ENCODE assay signal across 8 mouse cellular contexts in the genomic region with DNA sequence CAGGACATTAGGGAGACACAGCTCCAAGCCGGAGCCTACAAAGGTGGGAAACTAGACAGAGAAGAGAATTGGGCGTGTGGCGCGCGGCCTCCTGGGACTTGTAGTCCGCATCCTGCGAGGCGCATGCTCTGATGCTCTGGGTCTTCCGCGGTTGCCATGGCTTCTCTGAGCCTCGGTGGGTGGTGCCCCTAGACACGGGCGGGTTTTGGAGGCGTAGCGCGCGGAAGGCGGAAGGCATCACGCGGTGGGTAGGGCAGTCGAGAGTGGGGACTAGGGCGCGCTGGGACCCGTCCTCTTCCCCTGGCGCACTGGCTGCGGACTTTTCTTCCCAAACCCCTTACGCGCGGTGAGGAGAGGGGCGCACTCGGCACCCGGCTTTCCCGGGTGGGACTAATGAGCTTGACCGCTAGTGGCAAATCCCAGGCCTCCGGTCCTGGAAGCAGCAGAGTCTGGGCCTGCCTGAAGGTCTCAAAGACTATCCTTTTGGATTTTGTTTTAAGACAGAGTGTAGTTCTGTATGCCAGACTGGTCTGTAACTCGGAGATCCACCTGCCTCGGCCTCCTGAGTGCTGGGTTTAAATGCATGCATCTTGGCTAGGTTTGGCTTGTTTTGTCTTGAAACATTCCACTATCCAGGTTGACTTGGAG. TPM values are rescaled to one million over a fixed set of nuclear protein-coding genes. Genes with fewer than 3 reads are reported as not detected.
A peak's percentile ranks its signal among the peaks of the same experiment; 100 is the strongest.
DNase-seq lines count a peak whose midpoint lies in the region; ATAC-seq lines count a peak whose summit lies in the region.

A gene (plus strand): TSS at position 160 of the 648 bp plus-strand sequence.

- peaks cover 23% of the 10 kb centered on the region for H3K4me1 ChIP-seq in hindbrain, embryonic 13.5 days (replicated peaks)

- 4% methylated on average over 37 of the region's 37 CpGs for WGBS in hindbrain, embryonic 13.5 days

- DNase-seq in NIH3T3 (ENCODE audit: low read depth) = peak; percentile 99
- peak; percentile 95 to 98 for DNase-seq in cerebellum, postnatal 10 days
- peak; percentile 94 for DNase-seq in frontal cortex, postnatal 14 days (ENCODE audit: low spot score in 2 of 2)
- DNase-seq in layer of hippocampus, postnatal 25 days (ENCODE audit: extremely low spot score in 1 of 2, low spot score in 1 of 2) = peak; percentile 79 to 86
- peak; percentile 98 for DNase-seq in lung, postnatal 25 days (ENCODE audit: low spot score)
- peak; percentile 96 for DNase-seq in retina, embryonic 14.5 days (ENCODE audit: low spot score)
- DNase-seq in thymus, postnatal 4 days = peak; percentile 95

- H3K27ac ChIP-seq in hindbrain, embryonic 13.5 days = peak within 1 kb of the TSS; percentile 88

- peak within 1 kb of the TSS; percentile 79 for H3K9ac ChIP-seq in hindbrain, embryonic 13.5 days

- peak; percentile 98 for ATAC-seq in hindbrain, embryonic 13.5 days (ENCODE audit: low FRiP score)

- H3K9me3 ChIP-seq in hindbrain, embryonic 13.5 days = no peaks in the 10 kb centered on the region

- H3K27me3 ChIP-seq in hindbrain, embryonic 13.5 days = no peaks in the 10 kb centered on the region

- peak within 1 kb of the TSS; percentile 62 for H3K4me2 ChIP-seq in hindbrain, embryonic 13.5 days

- peaks cover 7% of the 10 kb centered on the region; the same call in 1 of the 2 replicates for H3K36me3 ChIP-seq in hindbrain, embryonic 13.5 days

- H3K4me3 ChIP-seq in hindbrain, embryonic 13.5 days = peak within 1 kb of the TSS; percentile 60

RNA-seq across cellular contexts. Expression of the gene that starts here (rescaled TPM):
- 47.5 and 47.9 TPM in 2 replicates for polyA plus RNA-seq in hindbrain, embryonic 13.5 days (2015; fragmentation: Nextera tagmentation; extraction: Ambion mirVana)
- 10 to 100 TPM; 14.7 to 17.6 TPM for total RNA-seq in layer of hippocampus, postnatal 25 days (2021)

Comparison
In these comparisons a context has a peak if more than half of its experiments do, and no peak if none do; other contexts are left out.
1. Peak in every context shown above with its lines: DNase-seq, ATAC-seq, H3K4me3 ChIP-seq and H3K27ac ChIP-seq.